Mouse (Mus musculus) stomach, embryonic 16.5 days (tissue): ENCODE data around the gene AI837181. TPM values are rescaled to one million over a fixed set of nuclear protein-coding genes. Genes with fewer than 3 reads are reported as not detected.
A peak's percentile ranks its signal among the peaks of the same experiment; 100 is the strongest.

Experiments
- ATAC-seq: fragments of 200-750 bp; cut with Nextera tagmentation; 2 replicates; pipeline ENCODE4 v1.8.0; 2017; ENCODE audit warnings: moderate number of reproducible peaks, moderate TSS enrichment; ENCODE audit not compliant: insufficient read depth, low FRiP score
- H3K27ac ChIP-seq: fragments of 300-500 bp; sonication (generic); 2 replicates; pipeline ENCODE4 v1.5.1; 2014; ENCODE audit warnings: low read length
- H3K27me3 ChIP-seq: fragments of 300-500 bp; sonication (generic); 2 replicates; pipeline ENCODE4 v1.6.1; 2014; ENCODE audit warnings: low read length, control low read depth, mixed read lengths; ENCODE audit not compliant: control insufficient read depth, insufficient read depth
- H3K36me3 ChIP-seq: fragments of 300-500 bp; sonication (generic); 2 replicates; pipeline ENCODE4 v1.6.1; 2014; ENCODE audit warnings: low read length; ENCODE audit not compliant: control insufficient read depth, insufficient read depth
- H3K4me1 ChIP-seq: fragments of 300-500 bp; sonication (generic); 2 replicates; pipeline ENCODE4 v1.6.1; 2014; ENCODE audit warnings: low read length, control low read depth, mixed read lengths; ENCODE audit not compliant: control insufficient read depth, insufficient read depth
- H3K4me2 ChIP-seq: fragments of 300-500 bp; sonication (generic); 2 replicates; pipeline ENCODE4 v1.6.1; 2014; ENCODE audit warnings: low read depth, low read length, mixed read lengths
- H3K4me3 ChIP-seq: fragments of 300-500 bp; sonication (generic); replicated peaks from 2 replicates; pipeline ENCODE4 v1.5.1; 2014; ENCODE audit warnings: mild to moderate bottlenecking, low read length
- H3K9ac ChIP-seq: fragments of 300-500 bp; sonication (generic); 2 replicates; pipeline ENCODE4 v1.6.1; 2014; ENCODE audit warnings: low read length
- H3K9me3 ChIP-seq: fragments of 300-500 bp; sonication (generic); replicated peaks from 2 replicates; pipeline ENCODE4 v1.6.1; 2016; ENCODE audit warnings: low read length, control low read depth; ENCODE audit not compliant: control insufficient read depth
- WGBS: fragments of 180-500 bp; shearing (Covaris S2); extraction: QIAGEN DNeasy Blood & Tissue Kit; methylation state at CpG from one replicate; pipeline ENCODE4 v1.1.7; 2014; 5-methylcytosine and 5-hydroxymethylcytosine counted together
- polyA plus RNA-seq: library from polyadenylated mRNA; unstranded; fragments of >200 nt; fragmentation: Nextera tagmentation; extraction: Ambion mirVana; gene quantifications from 2 replicates; pipeline ENCODE4 v1.2.1, GENCODE M21; 2015

Gene AI837181
- polyA plus RNA-seq = 14.3 and 14.8 TPM in 2 replicates

DNA sequence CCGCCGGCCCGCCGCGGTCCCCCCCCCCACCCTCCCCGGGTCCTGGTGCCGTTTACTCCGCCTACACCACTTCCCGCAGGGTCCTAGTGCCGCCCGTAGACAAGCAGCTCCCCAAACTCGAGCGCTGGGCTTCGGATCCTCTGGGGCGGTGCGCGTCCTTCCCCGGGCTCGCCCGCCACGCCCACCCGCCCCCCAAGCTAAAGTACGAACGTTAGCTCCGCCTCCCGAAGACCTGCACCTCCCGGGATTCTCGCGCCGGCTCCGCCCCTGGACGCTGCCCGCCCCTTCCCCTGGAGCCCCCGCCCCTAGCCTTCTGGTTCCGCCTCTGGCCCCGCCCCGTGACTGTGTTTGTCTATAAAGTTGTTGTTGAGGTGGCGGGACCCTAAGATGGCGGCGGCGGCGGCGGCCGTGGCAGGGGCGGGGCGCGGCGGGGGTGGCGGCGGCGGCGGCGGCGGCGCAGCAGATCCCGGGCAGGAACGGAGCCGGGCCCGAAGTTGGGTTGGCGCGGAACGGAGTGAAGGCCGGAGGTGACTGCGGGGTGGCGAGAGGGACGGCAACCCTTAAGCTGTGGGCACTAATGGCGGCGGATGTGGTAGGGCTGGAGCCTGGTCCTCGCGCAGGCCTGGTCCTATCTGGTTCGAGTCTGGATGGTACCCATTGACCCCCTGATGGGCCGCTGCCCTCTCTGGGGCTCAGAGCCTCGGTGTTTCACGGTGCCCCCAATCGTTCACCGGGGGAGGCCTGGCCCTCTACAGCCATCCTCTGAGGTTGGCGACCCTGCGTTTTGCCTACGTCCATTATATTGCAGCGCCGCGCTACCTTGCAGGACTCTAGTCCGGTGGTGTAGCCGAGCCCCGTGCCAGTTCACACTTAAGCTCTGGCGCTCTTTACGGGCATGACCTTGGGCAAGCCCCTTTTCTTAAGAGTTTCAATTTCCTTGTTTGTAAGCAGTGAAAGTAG lies at the start of gene AI837181, which contains the start of gene Drap1:
Gene AI837181 (plus strand): TSS at position 363 of the 960 bp plus-strand sequence.
Gene Drap1 (minus strand): TSS at position 198 of the 960 bp plus-strand sequence.
- peak within 1 kb of the TSS; percentile 93 for H3K4me2 ChIP-seq
- H3K4me3 ChIP-seq = peak within 1 kb of the TSS; percentile 72
- peak; percentile 94 for ATAC-seq
- H3K27ac ChIP-seq = peak within 1 kb of the TSS; percentile 91
- peaks cover 25% of the 10 kb centered on the region for H3K4me1 ChIP-seq
- peak within 1 kb of the TSS; percentile 92 for H3K9ac ChIP-seq
- under 1% methylated on average over 83 of the region's 87 CpGs for WGBS
- H3K27me3 ChIP-seq = no peaks in the 10 kb centered on the region
- H3K36me3 ChIP-seq = no peaks in the 10 kb centered on the region
- no peaks in the 10 kb centered on the region for H3K9me3 ChIP-seq

DNA sequence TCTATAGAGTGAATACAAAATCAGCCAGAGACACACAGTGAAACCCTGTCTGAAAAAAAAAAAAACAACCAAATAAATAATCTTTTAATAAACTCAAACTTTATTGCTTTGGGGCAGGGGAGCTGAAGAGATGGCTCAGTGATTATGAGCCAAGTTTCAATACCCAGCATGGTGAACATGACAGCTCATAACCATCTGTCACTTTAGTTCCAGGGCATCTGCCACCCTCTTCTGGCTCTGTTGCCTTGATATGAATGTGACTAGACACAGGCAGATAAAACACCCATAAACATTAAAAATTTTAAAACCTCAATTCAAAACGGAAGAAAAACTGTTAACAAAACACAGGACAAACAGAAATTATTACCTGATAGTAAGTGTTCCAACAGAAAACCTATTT lies 47.5 kb upstream of the AI837181 start:
- no peak for ATAC-seq
- H3K4me2 ChIP-seq = no peak overlapping the region
- H3K36me3 ChIP-seq = peaks cover 23% of the 10 kb centered on the region
- H3K4me1 ChIP-seq = no peaks in the 10 kb centered on the region
- H3K9ac ChIP-seq = no peak overlapping the region
- no peaks in the 10 kb centered on the region for H3K9me3 ChIP-seq
- no peak overlapping the region for H3K27ac ChIP-seq
- no peaks in the 10 kb centered on the region for H3K27me3 ChIP-seq
- 80% methylated on average over 1 of the region's 1 CpGs for WGBS
- no peak overlapping the region for H3K4me3 ChIP-seq

DNA sequence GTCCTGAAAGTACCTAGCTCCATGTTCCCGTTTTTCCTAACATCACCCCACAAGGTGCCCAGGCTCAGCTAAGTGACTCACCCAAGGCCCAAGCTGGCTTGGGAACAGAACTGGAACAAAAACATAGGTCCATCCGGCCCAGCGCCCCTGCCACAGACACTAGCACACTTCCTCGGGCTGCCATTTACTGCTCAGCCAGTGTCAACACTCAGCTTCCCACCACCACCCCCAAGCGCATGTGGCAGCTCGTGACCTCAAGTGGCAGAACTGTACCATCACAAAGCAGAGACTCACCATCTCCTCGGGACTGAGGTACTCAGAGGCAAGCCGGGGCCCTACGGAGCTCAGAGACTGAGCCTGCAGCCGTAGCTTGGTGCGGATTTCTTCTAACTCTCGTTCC lies 41.6 kb upstream of the AI837181 start:
- H3K9ac ChIP-seq = no peak overlapping the region
- no peak overlapping the region for H3K27ac ChIP-seq
- H3K9me3 ChIP-seq = no peaks in the 10 kb centered on the region
- H3K4me2 ChIP-seq = no peak overlapping the region
- ATAC-seq = no peak
- no peak overlapping the region for H3K4me3 ChIP-seq
- H3K4me1 ChIP-seq = peaks cover 14% of the 10 kb centered on the region; the same call in 1 of the 2 replicates
- H3K36me3 ChIP-seq = peaks cover 43% of the 10 kb centered on the region
- WGBS = 92% methylated on average over 12 of the region's 12 CpGs
- H3K27me3 ChIP-seq = no peaks in the 10 kb centered on the region

DNA sequence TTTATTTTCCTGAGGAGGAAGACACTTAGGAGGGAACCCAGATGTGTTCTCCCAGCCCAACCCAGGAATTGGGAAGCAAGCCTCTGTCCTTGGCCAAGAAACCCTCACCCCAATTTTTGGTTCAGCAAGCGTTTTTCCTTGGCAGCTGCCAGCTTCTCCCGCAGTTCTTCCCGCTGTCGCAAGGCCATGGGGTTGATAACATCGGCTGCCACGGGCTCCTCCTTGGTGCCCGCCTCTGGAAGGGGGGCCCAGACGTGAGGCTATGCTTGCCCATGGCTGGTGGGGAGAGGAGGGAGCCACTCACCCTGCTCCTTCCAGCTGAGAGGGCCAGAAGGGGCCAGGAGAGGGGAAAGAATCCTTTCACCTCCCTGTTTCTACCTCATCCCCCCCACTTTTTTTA lies 40.2 kb upstream of the AI837181 start:
- no peak for ATAC-seq
- H3K36me3 ChIP-seq = peaks cover 39% of the 10 kb centered on the region
- WGBS = 86% methylated on average over 8 of the region's 8 CpGs

DNA sequence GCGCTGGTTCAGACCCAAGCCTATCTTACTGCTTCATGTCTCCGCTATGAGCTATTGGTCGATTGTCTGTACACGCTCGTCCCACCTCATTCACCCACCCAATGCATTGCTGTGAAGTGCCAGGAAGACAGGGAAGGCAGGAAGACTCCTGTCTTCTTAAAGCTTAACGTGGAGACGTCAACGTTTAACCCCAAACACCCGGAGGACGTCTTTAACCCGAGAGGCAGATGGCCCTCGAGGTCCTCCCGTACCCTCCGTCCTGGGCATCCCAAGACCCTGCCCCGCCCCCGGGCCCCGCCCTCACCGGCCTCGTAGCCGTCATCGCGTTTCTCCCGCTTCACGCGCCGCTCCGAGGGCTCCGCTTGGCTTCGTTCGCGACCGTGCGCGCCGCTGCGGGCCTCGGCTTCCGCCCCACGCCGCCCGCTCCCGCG lies 36.9 kb upstream of the AI837181 start:
- no peaks in the 10 kb centered on the region for H3K9me3 ChIP-seq
- H3K27ac ChIP-seq = peak overlapping the region; percentile 90
- H3K27me3 ChIP-seq = no peaks in the 10 kb centered on the region
- under 1% methylated on average over 41 of the region's 43 CpGs for WGBS
- peak overlapping the region; percentile 94 for H3K9ac ChIP-seq
- H3K4me3 ChIP-seq = peak overlapping the region; percentile 98
- peaks cover 31% of the 10 kb centered on the region; the same call in 1 of the 2 replicates for H3K4me1 ChIP-seq
- H3K36me3 ChIP-seq = peaks cover 18% of the 10 kb centered on the region
- peak overlapping the region; percentile 72 for H3K4me2 ChIP-seq
- peak; percentile 26; the same call in 1 of the 2 replicates for ATAC-seq

More for the DNA sequence above, 40.2 kb upstream of the AI837181 start:
- no peaks in the 10 kb centered on the region for H3K27me3 ChIP-seq
- no peak overlapping the region for H3K4me3 ChIP-seq
- no peak overlapping the region for H3K9ac ChIP-seq
- H3K27ac ChIP-seq = no peak overlapping the region
- H3K9me3 ChIP-seq = no peaks in the 10 kb centered on the region
- H3K4me1 ChIP-seq = peaks cover 20% of the 10 kb centered on the region; the same call in 1 of the 2 replicates
- no peak overlapping the region for H3K4me2 ChIP-seq

DNA sequence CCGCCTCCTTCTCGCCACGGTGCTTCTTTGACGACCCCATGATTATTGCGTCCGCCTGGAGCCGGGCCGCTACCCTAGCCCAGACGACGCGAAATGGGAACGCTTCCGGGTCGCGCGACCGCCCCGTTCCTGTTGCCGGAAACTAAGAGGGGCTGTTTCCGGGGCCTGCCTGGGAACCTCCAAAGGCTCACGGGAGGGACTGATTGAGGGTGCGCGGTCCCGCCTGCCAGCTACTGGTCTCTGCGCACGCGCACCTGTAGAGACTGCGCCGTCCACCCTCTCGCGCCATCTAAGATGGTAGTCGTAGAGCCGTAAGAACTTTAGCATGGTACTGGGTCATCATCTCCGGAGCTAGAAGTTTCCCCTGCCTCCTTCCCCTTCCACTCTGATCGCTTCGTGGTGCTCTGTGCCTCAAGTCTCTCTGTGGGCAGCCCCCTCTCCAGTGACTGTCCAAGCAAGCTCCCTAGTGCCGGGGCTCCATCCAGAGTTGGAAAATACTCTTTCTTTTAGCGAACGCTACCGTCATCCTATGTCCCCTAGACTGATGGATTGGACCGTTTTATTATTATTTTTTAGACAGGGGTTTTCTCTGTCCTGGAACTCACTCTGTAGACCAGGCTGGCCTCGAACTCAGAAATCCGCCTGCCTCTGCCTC lies 36.2 kb upstream of the AI837181 start, which contains the start of gene Sart1:
Gene Sart1 (minus strand): TSS at position 116 of the 655 bp plus-strand sequence.
- Histone ChIP-seq H3K9ac (peak within 1 kb of the TSS; percentile 94), H3K4me2 (peak within 1 kb of the TSS; percentile 89), H3K4me1 (peaks cover 31% of the 10 kb centered on the region; the same call in 1 of the 2 replicates), H3K36me3 (peaks cover 11% of the 10 kb centered on the region), H3K9me3 (no peaks in the 10 kb centered on the region), H3K4me3 (peak within 1 kb of the TSS; percentile 98), H3K27ac (peak within 1 kb of the TSS; percentile 90), H3K27me3 (no peaks in the 10 kb centered on the region)
- peak; percentile 97 for ATAC-seq
- 2% methylated on average over 43 of the region's 43 CpGs for WGBS

DNA sequence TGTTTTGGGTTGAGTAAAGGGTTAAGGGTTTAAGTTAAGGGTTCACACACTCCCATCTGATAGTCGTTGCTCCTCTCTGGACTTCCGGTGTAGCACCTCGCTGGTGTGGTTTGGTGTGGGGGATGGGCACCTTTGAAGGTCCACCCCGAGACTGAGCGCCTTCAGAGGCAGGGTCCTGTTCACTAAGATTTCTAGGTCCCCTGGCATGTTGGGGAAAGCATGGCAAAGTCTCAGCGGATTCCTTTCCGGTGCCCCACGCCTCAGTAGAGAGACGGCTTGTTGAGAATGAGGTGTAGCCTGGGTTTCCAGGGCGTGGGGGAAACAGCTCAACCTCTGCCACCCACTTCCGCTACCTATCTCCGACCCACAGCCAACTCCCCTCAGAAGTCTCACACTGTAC lies 35.3 kb upstream of the AI837181 start:
- WGBS = 19% methylated on average over 12 of the region's 12 CpGs
- peak; percentile 21; the same call in 1 of the 2 replicates for ATAC-seq

DNA sequence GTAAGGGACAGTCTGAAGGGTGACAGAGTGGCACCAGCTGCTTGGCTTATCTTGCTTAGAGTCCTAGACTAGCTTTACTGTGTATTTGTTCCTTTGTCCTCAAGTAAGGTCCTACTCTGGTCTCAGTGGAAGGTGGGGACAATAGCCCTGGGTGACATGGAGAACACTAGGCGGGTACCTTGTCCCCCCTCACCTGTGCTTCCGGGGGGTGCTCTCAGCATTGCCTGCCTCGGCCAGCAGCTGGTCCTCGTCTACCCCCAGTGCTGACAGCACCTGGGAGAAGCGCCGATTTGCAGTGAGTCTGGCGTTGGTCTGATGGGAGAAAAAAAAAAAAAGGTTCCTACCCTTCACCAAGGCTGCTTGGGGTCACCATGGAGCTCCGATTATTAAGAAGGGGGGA lies 34.5 kb upstream of the AI837181 start:
- Histone ChIP-seq H3K9me3 (no peaks in the 10 kb centered on the region), H3K27me3 (no peaks in the 10 kb centered on the region), H3K36me3 (no peaks in the 10 kb centered on the region), H3K27ac (peak overlapping the region; percentile 89), H3K4me3 (peak overlapping the region; percentile 98), H3K9ac (peak overlapping the region; percentile 85; the same call in 1 of the 2 replicates), H3K4me2 (peak overlapping the region; percentile 89), H3K4me1 (peaks cover 31% of the 10 kb centered on the region; the same call in 1 of the 2 replicates)
- WGBS = 46% methylated on average over 8 of the region's 8 CpGs
- no peak for ATAC-seq

More for the DNA sequence above, 35.3 kb upstream of the AI837181 start:
- Histone ChIP-seq H3K36me3 (peaks cover 1% of the 10 kb centered on the region; the same call in 1 of the 2 replicates), H3K9me3 (no peaks in the 10 kb centered on the region), H3K9ac (peak overlapping the region; percentile 85), H3K4me1 (peaks cover 31% of the 10 kb centered on the region; the same call in 1 of the 2 replicates), H3K4me3 (peak overlapping the region; percentile 98), H3K27me3 (no peaks in the 10 kb centered on the region), H3K27ac (peak overlapping the region; percentile 89), H3K4me2 (peak overlapping the region; percentile 89)
